Mouse (Mus musculus): ENCODE data around the gene Adh1. TPM values are rescaled to one million over a fixed set of nuclear protein-coding genes. Genes with fewer than 3 reads are reported as not detected.
A peak's percentile ranks its signal among the peaks of the same experiment; 100 is the strongest.

The Adh1 gene
- 8.2 and 21.2 TPM in 2 replicates for polyA plus RNA-seq (2011; ENCODE audit: insufficient read depth, insufficient read length, low replicate concordance, missing spikeins)

GRCm38 (mm10) chr3:138260721-138261669, at the start of gene Adh1:
Adh1 (plus strand) TSS chr3:138260991.
- no peak for TF ChIP-seq POLR2A (IDR thresholded peaks at IDR 0.05; ENCODE audit: borderline replicate concordance, control insufficient read depth, low read depth, low read length)
- TF ChIP-seq CTCF (IDR thresholded peaks at IDR 0.05; ENCODE audit: control insufficient read depth, insufficient read depth, low read length) = no peak
- H3K4me3 ChIP-seq (replicated peaks; ENCODE audit: control insufficient read depth, low read depth, low read length) = no peak within 1 kb of the TSS
- WGBS = 78% methylated on average over 11 of the region's 11 CpGs
- no peak within 1 kb of the TSS for H3K27ac ChIP-seq (ENCODE audit: control insufficient read depth, insufficient read depth, low read depth, low read length, poor library complexity)
- no peaks in the 10 kb centered on the region for H3K4me1 ChIP-seq (ENCODE audit: control insufficient read depth, insufficient read depth, low read length)

- no peaks in the 10 kb centered on the region for H3K4me1 ChIP-seq (ENCODE audit: control insufficient read depth, insufficient read depth, low read length)
- no peak overlapping the region for H3K4me3 ChIP-seq (replicated peaks; ENCODE audit: control insufficient read depth, low read depth, low read length)
- H3K27ac ChIP-seq (ENCODE audit: control insufficient read depth, insufficient read depth, low read depth, low read length, poor library complexity) = no peak overlapping the region
- WGBS = 85% methylated on average over 4 of the region's 4 CpGs
- TF ChIP-seq POLR2A (IDR thresholded peaks at IDR 0.05; ENCODE audit: borderline replicate concordance, control insufficient read depth, low read depth, low read length) (no peak), CTCF (IDR thresholded peaks at IDR 0.05; ENCODE audit: control insufficient read depth, insufficient read depth, low read length) (no peak)
Measured at GRCm38 (mm10) chr3:138212431-138212951, 48.3 kb upstream of the Adh1 start.

GRCm38 (mm10) chr3:138215395-138215989, 45.3 kb upstream of the Adh1 start:
- H3K4me3 ChIP-seq (replicated peaks; ENCODE audit: control insufficient read depth, low read depth, low read length) = no peak overlapping the region
- 80% methylated on average over 11 of the region's 11 CpGs for WGBS
- no peak overlapping the region for H3K27ac ChIP-seq (ENCODE audit: control insufficient read depth, insufficient read depth, low read depth, low read length, poor library complexity)
- TF ChIP-seq POLR2A (IDR thresholded peaks at IDR 0.05; ENCODE audit: borderline replicate concordance, control insufficient read depth, low read depth, low read length) (no peak), CTCF (IDR thresholded peaks at IDR 0.05; ENCODE audit: control insufficient read depth, insufficient read depth, low read length) (no peak)
- no peaks in the 10 kb centered on the region for H3K4me1 ChIP-seq (ENCODE audit: control insufficient read depth, insufficient read depth, low read length)

GRCm38 (mm10) chr3:138216091-138216490, 44.7 kb upstream of the Adh1 start:
- Histone ChIP-seq H3K4me1 (ENCODE audit: control insufficient read depth, insufficient read depth, low read length) (no peaks in the 10 kb centered on the region), H3K4me3 (replicated peaks; ENCODE audit: control insufficient read depth, low read depth, low read length) (no peak overlapping the region), H3K27ac (ENCODE audit: control insufficient read depth, insufficient read depth, low read depth, low read length, poor library complexity) (no peak overlapping the region)
- TF ChIP-seq POLR2A (IDR thresholded peaks at IDR 0.05; ENCODE audit: borderline replicate concordance, control insufficient read depth, low read depth, low read length) = no peak
- WGBS = 84% methylated on average over 8 of the region's 8 CpGs

GRCm38 (mm10) chr3:138217631-138218264, 43.0 kb upstream of the Adh1 start, which contains the start of gene Adh7:
Adh7 (plus strand) TSS chr3:138217760.
- Histone ChIP-seq H3K4me3 (replicated peaks; ENCODE audit: control insufficient read depth, low read depth, low read length) (no peak within 1 kb of the TSS), H3K4me1 (ENCODE audit: control insufficient read depth, insufficient read depth, low read length) (no peaks in the 10 kb centered on the region), H3K27ac (ENCODE audit: control insufficient read depth, insufficient read depth, low read depth, low read length, poor library complexity) (no peak within 1 kb of the TSS)
- TF ChIP-seq CTCF (IDR thresholded peaks at IDR 0.05; ENCODE audit: control insufficient read depth, insufficient read depth, low read length) (no peak), POLR2A (IDR thresholded peaks at IDR 0.05; ENCODE audit: borderline replicate concordance, control insufficient read depth, low read depth, low read length) (no peak)
- 67% methylated on average over 10 of the region's 10 CpGs for WGBS

- no peaks in the 10 kb centered on the region for H3K4me1 ChIP-seq (ENCODE audit: control insufficient read depth, insufficient read depth, low read length)
- no peak overlapping the region for H3K4me3 ChIP-seq (replicated peaks; ENCODE audit: control insufficient read depth, low read depth, low read length)
- no peak for TF ChIP-seq POLR2A (IDR thresholded peaks at IDR 0.05; ENCODE audit: borderline replicate concordance, control insufficient read depth, low read depth, low read length)
- TF ChIP-seq CTCF (IDR thresholded peaks at IDR 0.05; ENCODE audit: control insufficient read depth, insufficient read depth, low read length) = no peak
- no peak overlapping the region for H3K27ac ChIP-seq (ENCODE audit: control insufficient read depth, insufficient read depth, low read depth, low read length, poor library complexity)
- 72% methylated on average over 11 of the region's 11 CpGs for WGBS
Measured at GRCm38 (mm10) chr3:138221116-138221515, 39.7 kb upstream of the Adh1 start.

- WGBS = 62% methylated on average over 4 of the region's 4 CpGs
- H3K4me1 ChIP-seq (ENCODE audit: control insufficient read depth, insufficient read depth, low read length) = no peaks in the 10 kb centered on the region
- no peak for TF ChIP-seq CTCF (IDR thresholded peaks at IDR 0.05; ENCODE audit: control insufficient read depth, insufficient read depth, low read length)
- no peak for TF ChIP-seq POLR2A (IDR thresholded peaks at IDR 0.05; ENCODE audit: borderline replicate concordance, control insufficient read depth, low read depth, low read length)
- H3K27ac ChIP-seq (ENCODE audit: control insufficient read depth, insufficient read depth, low read depth, low read length, poor library complexity) = no peak overlapping the region
- H3K4me3 ChIP-seq (replicated peaks; ENCODE audit: control insufficient read depth, low read depth, low read length) = no peak overlapping the region
Measured at GRCm38 (mm10) chr3:138222511-138222910, 38.3 kb upstream of the Adh1 start.

- Histone ChIP-seq H3K4me1 (ENCODE audit: control insufficient read depth, insufficient read depth, low read length) (no peaks in the 10 kb centered on the region; the same call in 1 of the 2 replicates), H3K4me3 (replicated peaks; ENCODE audit: control insufficient read depth, low read depth, low read length) (no peak overlapping the region), H3K27ac (ENCODE audit: control insufficient read depth, insufficient read depth, low read depth, low read length, poor library complexity) (no peak overlapping the region)
- peak; percentile 49; the same call in 1 of the 2 replicates for TF ChIP-seq CTCF (IDR thresholded peaks at IDR 0.05; ENCODE audit: control insufficient read depth, insufficient read depth, low read length)
- TF ChIP-seq POLR2A (IDR thresholded peaks at IDR 0.05; ENCODE audit: borderline replicate concordance, control insufficient read depth, low read depth, low read length) = no peak
- WGBS = 36% methylated on average over 5 of the region's 5 CpGs
Measured at GRCm38 (mm10) chr3:138222952-138223351, 37.8 kb upstream of the Adh1 start.
